Mouse (Mus musculus) kidney, postnatal 0 days (tissue): Measurements from ENCODE around the gene Mapre3. TPM values are rescaled to one million over a fixed set of nuclear protein-coding genes. Genes with fewer than 3 reads are reported as not detected.

Experiments used
- ATAC-seq: fragments of 200-750 bp; cut with Nextera tagmentation; replicated peaks from 2 replicates; pipeline ENCODE4 v1.8.0; 2017; ENCODE audit warnings: low read depth, moderate number of reproducible peaks, moderate TSS enrichment, moderate library complexity; ENCODE audit not compliant: low FRiP score
- DNase-seq: peaks from one replicate; pipeline ENCODE4 v3.0.0-alpha.2; 2016; ENCODE audit warnings: low spot score
- H3K27ac ChIP-seq: fragments of 300-500 bp; sonication (generic); 2 replicates; pipeline ENCODE4 v1.5.1; 2014; ENCODE audit warnings: mild to moderate bottlenecking
- H3K27me3 ChIP-seq: fragments of 300-500 bp; sonication (generic); 2 replicates; pipeline ENCODE4 v1.6.1; 2014; ENCODE audit warnings: low read length, mixed read lengths; ENCODE audit not compliant: insufficient read depth
- H3K36me3 ChIP-seq: fragments of 300-500 bp; sonication (generic); 2 replicates; pipeline ENCODE4 v1.6.1; 2014; ENCODE audit warnings: low read length, mixed read lengths; ENCODE audit not compliant: insufficient read depth
- H3K4me1 ChIP-seq: fragments of 300-500 bp; sonication (generic); replicated peaks from 2 replicates; pipeline ENCODE4 v1.6.1; 2014; ENCODE audit warnings: antibody characterized with exemption, low read length, mixed read lengths; ENCODE audit not compliant: insufficient read depth
- H3K4me2 ChIP-seq: fragments of 300-500 bp; sonication (generic); 2 replicates; pipeline ENCODE4 v1.6.1; 2014; ENCODE audit warnings: mild to moderate bottlenecking, low read length, moderate library complexity, mixed read lengths
- H3K4me3 ChIP-seq: fragments of 300-500 bp; sonication (generic); replicated peaks from 2 replicates; pipeline ENCODE4 v1.5.1; 2014; ENCODE audit warnings: low read depth, low read length
- H3K9ac ChIP-seq: fragments of 300-500 bp; sonication (generic); 2 replicates; pipeline ENCODE4 v1.6.1; 2014; ENCODE audit warnings: low read depth, low read length
- H3K9me3 ChIP-seq: fragments of 300-500 bp; sonication (generic); replicated peaks from 2 replicates; pipeline ENCODE4 v1.6.1; 2016; ENCODE audit warnings: low read length, inconsistent platforms, mixed read lengths
- CTCF ChIP-seq: IDR thresholded peaks from 2 replicates; pipeline ENCODE4 v1.5.1; 2016; ENCODE audit warnings: antibody characterized with exemption, low read depth, mild to moderate bottlenecking, moderate library complexity
- WGBS: fragments of 180-500 bp; shearing (Covaris S2); extraction: QIAGEN DNeasy Blood & Tissue Kit; methylation state at CpG from one replicate; pipeline ENCODE4 v1.1.7; 2014; 5-methylcytosine and 5-hydroxymethylcytosine counted together
- polyA plus RNA-seq: library from polyadenylated mRNA; unstranded; fragments of >200 nt; fragmentation: Nextera tagmentation; extraction: Ambion mirVana; gene quantifications from 2 replicates; pipeline ENCODE4 v1.2.1, GENCODE M21; 2015

Mapre3 gene
- polyA plus RNA-seq, 1 experiment from 2014 or later, result 20.6 TPM

- Histone ChIP-seq H3K27ac (no peak overlapping the region), H3K9ac (no peak overlapping the region), H3K9me3 (no peaks in the 10 kb centered on the region), H3K4me1 (no peaks in the 10 kb centered on the region), H3K4me2 (no peak overlapping the region), H3K36me3 (no peaks in the 10 kb centered on the region), H3K27me3 (no peaks in the 10 kb centered on the region), H3K4me3 (no peak overlapping the region)
- no peak for DNase-seq
- no peak for TF ChIP-seq CTCF
- ATAC-seq, result no peak
- WGBS, result 70% methylated on average over 6 of the region's 6 CpGs
Measured at GRCm38 (mm10) chr5:30798965-30799364, 15.5 kb upstream of the Mapre3 start.

- H3K27ac ChIP-seq, result no peak overlapping the region
- no peaks in the 10 kb centered on the region for H3K27me3 ChIP-seq
- DNase-seq (no peak), ATAC-seq (no peak)
- TF ChIP-seq CTCF, result no peak
- no peak overlapping the region for H3K4me2 ChIP-seq
- H3K9ac ChIP-seq, result no peak overlapping the region
- no peaks in the 10 kb centered on the region for H3K4me1 ChIP-seq
- no peak overlapping the region for H3K4me3 ChIP-seq
- 72% methylated on average over 12 of the region's 12 CpGs for WGBS
- no peaks in the 10 kb centered on the region for H3K36me3 ChIP-seq
- H3K9me3 ChIP-seq, result no peaks in the 10 kb centered on the region
Measured at GRCm38 (mm10) chr5:30802724-30803467, 11.5 kb upstream of the Mapre3 start.

GRCm38 (mm10) chr5:30806106-30806505, 8.3 kb upstream of the Mapre3 start:
- no peaks in the 10 kb centered on the region for H3K27me3 ChIP-seq
- 7% methylated on average over 3 of the region's 3 CpGs for WGBS
- H3K9me3 ChIP-seq, result no peaks in the 10 kb centered on the region
- H3K4me1 ChIP-seq, result no peaks in the 10 kb centered on the region
- peak; percentile 83 for DNase-seq
- peak; percentile 99 for TF ChIP-seq CTCF
- no peak overlapping the region for H3K4me3 ChIP-seq
- no peak overlapping the region for H3K27ac ChIP-seq
- no peak overlapping the region for H3K9ac ChIP-seq
- peak; percentile 80; the same call in 1 of the 2 replicates for ATAC-seq
- no peak overlapping the region for H3K4me2 ChIP-seq
- no peaks in the 10 kb centered on the region for H3K36me3 ChIP-seq

GRCm38 (mm10) chr5:30815120-30815465, 652 bp downstream of the Mapre3 start:
- Histone ChIP-seq H3K4me3 (peak overlapping the region; percentile 83), H3K27ac (peak overlapping the region; percentile 71; the same call in 1 of the 2 replicates), H3K4me1 (peaks cover 10% of the 10 kb centered on the region; the same call in 1 of the 2 replicates), H3K9ac (peak overlapping the region; percentile 73), H3K4me2 (peak overlapping the region; percentile 93), H3K36me3 (no peaks in the 10 kb centered on the region), H3K27me3 (no peaks in the 10 kb centered on the region), H3K9me3 (no peaks in the 10 kb centered on the region)
- 2% methylated on average over 7 of the region's 7 CpGs for WGBS
- TF ChIP-seq CTCF, result no peak; the same call in 1 of the 2 replicates
- ATAC-seq, result no peak
- DNase-seq, result no peak

GRCm38 (mm10) chr5:30816261-30816791, 1.9 kb downstream of the Mapre3 start:
- no peak for ATAC-seq
- H3K36me3 ChIP-seq, result no peaks in the 10 kb centered on the region
- no peak overlapping the region for H3K4me2 ChIP-seq
- no peaks in the 10 kb centered on the region for H3K9me3 ChIP-seq
- peaks cover 10% of the 10 kb centered on the region; the same call in 1 of the 2 replicates for H3K4me1 ChIP-seq
- H3K27me3 ChIP-seq, result no peaks in the 10 kb centered on the region
- no peak overlapping the region for H3K27ac ChIP-seq
- no peak overlapping the region for H3K9ac ChIP-seq
- WGBS, result 69% methylated on average over 8 of the region's 8 CpGs
- TF ChIP-seq CTCF, result no peak
- no peak overlapping the region for H3K4me3 ChIP-seq
- no peak for DNase-seq

- H3K9me3 ChIP-seq, result no peaks in the 10 kb centered on the region
- H3K4me1 ChIP-seq, result peaks cover 10% of the 10 kb centered on the region; the same call in 1 of the 2 replicates
- H3K27me3 ChIP-seq, result no peaks in the 10 kb centered on the region
- H3K27ac ChIP-seq, result no peak overlapping the region
- WGBS, result 82% methylated on average over 8 of the region's 8 CpGs
- H3K36me3 ChIP-seq, result no peaks in the 10 kb centered on the region
- no peak overlapping the region for H3K4me3 ChIP-seq
- DNase-seq, result no peak
- no peak for TF ChIP-seq CTCF
- no peak overlapping the region for H3K4me2 ChIP-seq
- H3K9ac ChIP-seq, result no peak overlapping the region
- no peak for ATAC-seq
Measured at GRCm38 (mm10) chr5:30818758-30819309, 4.4 kb downstream of the Mapre3 start.
